Mouse (Mus musculus): Measurements from ENCODE around the gene Nmbr.

Nmbr gene

GRCm38 (mm10) chr10:14705072-14706066 is at the start of gene Nmbr, which contains the start of gene Vta1:
Gene Nmbr, plus strand, starts transcription at chr10:14705591.
Gene Vta1, minus strand, starts transcription at chr10:14705560.
- peak; percentile 99 for DNase-seq (ENCODE audit: low spot score in 2 of 2)

- no peak for DNase-seq (ENCODE audit: low spot score in 2 of 2)
Measured at GRCm38 (mm10) chr10:14660875-14661274, 44.5 kb upstream of the Nmbr start.

GRCm38 (mm10) chr10:14666147-14666546 is 39.2 kb upstream of the Nmbr start:
- no peak for DNase-seq (ENCODE audit: low spot score in 2 of 2)

DNA sequence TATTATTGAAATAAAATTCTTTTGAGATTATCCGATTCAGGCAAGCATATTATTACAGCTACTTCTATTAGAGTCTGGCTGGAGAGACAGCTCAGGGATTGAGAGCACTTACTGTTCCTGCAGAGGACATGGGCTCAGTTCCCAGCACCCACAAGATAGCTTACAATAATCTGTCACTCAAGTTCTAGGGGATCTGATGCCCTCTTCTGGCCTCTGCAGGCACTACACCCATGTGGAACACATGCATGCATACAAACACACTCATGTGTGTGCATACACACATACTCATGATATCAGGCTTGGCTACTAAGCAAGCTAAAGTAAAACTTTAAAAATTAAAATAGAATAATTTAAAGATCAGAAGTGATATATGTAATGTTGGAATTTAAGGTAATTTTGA is 19.7 kb upstream of the Nmbr start:
- DNase-seq (ENCODE audit: low spot score in 2 of 2) = no peak

GRCm38 (mm10) chr10:14688785-14689442 is 16.5 kb upstream of the Nmbr start:
- no peak for DNase-seq (ENCODE audit: low spot score in 2 of 2)

- no peak for DNase-seq (ENCODE audit: low spot score in 2 of 2)
Measured at GRCm38 (mm10) chr10:14690349-14690748, 15.0 kb upstream of the Nmbr start.

DNA sequence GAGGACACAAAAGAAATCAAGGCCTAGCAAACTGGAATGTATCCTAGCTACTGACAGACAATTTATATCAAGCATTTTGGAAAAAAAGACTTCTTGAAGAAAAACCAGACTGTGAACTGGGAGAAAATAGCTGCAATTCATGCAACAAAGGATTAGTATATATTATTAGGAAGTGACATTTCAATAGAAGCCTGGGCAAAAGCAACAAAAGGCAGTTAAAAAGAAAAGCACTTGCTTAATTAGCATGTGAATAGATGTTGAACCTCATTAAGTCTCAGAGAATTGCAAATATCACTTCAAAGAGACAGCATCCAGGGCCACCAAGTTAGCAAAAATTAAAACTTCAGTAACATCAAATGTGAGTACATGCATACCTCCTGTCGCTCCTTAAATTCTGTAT is 2.2 kb upstream of the Nmbr start:
- no peak for DNase-seq (ENCODE audit: low spot score in 2 of 2)

GRCm38 (mm10) chr10:14703830-14704420 is 1.5 kb upstream of the Nmbr start:
- no peak for DNase-seq (ENCODE audit: low spot score in 2 of 2)

DNA sequence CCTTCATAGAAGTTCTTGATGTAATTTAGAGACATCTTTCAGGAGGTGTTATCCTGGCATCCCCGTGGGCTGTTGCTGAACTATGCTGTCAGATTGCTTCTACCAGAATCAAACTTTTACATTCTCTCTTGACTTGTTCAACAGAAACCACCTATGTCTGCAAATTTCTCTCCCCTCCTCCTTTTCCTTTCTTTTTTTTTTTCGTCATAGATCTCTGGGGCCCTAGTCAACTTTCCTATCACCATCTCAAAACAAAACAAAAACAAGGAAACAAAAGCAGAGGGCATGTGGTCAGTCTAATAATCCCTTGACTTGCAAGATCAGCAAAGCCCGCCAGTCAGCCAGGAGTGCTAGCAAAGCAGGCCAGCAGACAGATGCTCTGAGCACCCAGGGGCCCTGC is 12.7 kb downstream of the Nmbr start, which contains the start of gene Gje1:
Gene Gje1 (minus strand): TSS at position 101 of the 400 bp plus-strand sequence.
- no peak for DNase-seq (ENCODE audit: low spot score in 2 of 2)

GRCm38 (mm10) chr10:14725671-14726070 is 20.3 kb downstream of the Nmbr start:
- DNase-seq (ENCODE audit: low spot score in 2 of 2) = peak; percentile 28 to 59

DNA sequence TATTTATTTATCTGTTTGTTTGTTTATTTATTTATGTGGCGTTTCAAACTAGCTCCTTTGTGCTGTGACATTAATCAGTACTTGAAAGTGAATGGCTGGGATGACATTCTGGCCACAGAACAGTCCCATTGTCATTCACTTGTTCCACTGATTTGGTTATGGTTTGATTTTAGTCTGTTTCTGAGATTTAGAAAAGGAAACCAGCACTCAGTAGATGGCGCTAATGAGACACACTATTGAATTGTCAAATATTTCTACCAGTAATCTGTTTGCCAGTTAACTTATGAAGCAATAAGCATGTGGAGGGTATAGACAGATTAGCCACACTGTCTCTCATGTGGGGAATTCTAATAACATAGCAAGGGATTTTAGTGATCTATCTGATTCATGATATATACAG is 28.9 kb downstream of the Nmbr start:
- peak; percentile 37 for DNase-seq (ENCODE audit: low spot score in 2 of 2)

DNA sequence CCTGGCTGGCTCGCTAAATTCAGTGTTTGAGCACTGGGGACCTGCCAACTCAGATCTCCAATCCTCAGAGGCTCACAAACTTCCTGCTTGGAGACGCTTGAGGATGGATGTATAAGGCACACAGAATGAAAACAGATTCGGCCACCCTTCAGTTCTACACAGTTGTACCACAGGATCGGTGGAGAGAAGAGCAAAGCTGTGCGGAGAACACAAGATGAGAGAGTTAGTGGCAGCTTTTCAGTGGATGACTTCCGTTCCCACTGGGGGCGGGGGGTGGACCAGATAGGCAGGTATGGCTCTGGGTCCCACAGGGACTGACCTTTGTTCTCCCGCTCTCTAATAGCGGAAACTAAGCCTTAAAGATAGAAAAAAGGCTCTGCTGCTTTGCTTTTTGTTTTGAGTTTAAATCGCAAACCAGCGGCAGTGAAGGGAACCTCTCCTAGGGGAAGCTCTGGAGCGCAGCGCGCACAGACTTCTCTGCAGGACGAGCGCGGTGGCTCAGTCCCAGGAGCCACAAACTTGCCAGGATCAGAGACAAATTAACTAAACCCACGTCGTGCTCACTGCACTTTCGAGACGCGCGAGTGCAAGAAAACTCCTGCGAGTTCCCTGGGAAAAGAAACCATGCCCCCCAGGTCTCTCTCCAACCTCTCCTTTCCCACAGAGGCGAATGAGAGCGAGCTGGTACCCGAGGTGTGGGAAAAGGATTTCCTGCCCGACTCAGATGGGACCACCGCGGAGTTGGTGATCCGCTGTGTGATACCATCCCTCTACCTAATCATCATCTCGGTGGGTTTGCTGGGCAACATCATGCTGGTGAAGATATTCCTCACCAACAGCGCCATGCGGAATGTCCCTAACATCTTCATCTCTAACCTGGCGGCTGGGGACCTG is 54.5 kb downstream of the Nmbr start:
- DNase-seq (ENCODE audit: low spot score in 2 of 2) = peak; percentile 20 to 26

DNA sequence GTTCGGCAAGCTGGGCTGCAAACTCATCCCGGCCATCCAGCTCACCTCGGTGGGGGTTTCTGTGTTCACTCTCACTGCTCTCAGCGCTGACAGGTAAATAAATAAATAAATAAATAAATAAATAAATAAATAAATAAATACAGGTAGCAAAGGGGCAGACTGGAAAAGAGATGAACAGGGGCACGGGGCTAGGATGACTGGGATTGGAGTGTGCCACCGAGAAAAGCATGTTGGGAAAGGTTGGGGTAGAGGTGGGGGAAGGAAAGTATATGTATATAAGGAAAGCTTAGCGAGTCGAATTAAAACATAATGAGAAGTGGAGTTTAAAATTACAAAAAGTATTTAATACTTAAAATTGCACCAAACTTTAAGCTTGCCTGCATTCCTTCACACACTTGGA is 55.2 kb downstream of the Nmbr start:
- DNase-seq (ENCODE audit: low spot score in 2 of 2) = no peak

GRCm38 (mm10) chr10:14770227-14770910 is 65.0 kb downstream of the Nmbr start:
- DNase-seq (ENCODE audit: low spot score in 2 of 2) = no peak

DNA sequence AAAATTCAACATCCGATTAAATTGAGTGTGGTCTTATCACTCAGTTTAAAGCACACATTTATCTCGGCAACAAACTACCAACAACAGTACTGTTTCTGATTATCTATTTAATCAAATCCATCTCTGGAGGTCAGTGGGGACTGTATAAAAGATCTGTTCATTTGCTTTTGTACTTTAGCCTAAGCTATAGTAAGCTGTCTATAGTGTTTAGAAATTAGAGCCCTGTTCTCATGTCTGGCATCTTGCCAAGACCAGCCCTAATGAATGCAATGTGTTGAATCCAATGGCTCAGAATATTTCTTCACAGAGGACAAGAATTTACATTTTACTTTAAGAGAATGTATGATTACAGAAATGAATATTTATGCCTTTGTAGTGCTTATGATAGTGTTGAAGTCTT is 69.1 kb downstream of the Nmbr start:
- DNase-seq (ENCODE audit: low spot score in 2 of 2) = peak in 1 of 2 experiments; percentile 27

DNA sequence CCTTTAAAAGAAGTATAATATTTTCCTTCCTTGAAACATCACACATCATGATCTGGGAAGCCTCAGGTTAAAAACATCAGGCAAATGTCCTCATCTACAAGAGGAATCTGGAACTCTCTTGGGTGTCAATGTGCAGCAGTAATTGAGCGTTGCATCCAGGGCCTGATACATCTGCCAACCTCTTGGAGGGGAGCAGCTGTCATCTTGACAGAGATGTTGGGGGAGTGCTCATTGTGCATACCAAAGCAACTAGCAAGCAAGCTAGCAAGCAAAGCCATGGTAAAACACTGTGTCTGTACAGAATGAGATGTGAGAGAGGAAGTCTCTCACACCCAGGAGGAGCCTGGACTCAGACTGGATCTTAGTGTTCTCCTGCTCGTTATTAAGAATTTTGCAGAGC is 84.6 kb downstream of the Nmbr start:
- no peak for DNase-seq (ENCODE audit: low spot score in 2 of 2)

GRCm38 (mm10) chr10:14816970-14817369 is 111.6 kb downstream of the Nmbr start:
- no peak for DNase-seq (ENCODE audit: low spot score in 2 of 2)

Measured in right cerebral cortex, postnatal 10 days (tissue).